Mouse (Mus musculus) heart, adult 18-20 months (tissue): ENCODE results near the gene Slc36a3. TPM values are rescaled to one million over a fixed set of nuclear protein-coding genes. Genes with fewer than 3 reads are reported as not detected.
"Not testable (repeated sequence)": the region's sequence is repeated elsewhere in the genome, so short reads cannot be mapped to it uniquely, and the experiment has no call there.

Experiments used
- DNase-seq, 2 experiments: peaks; one replicate each; pipeline ENCODE4 v3.0.0; 2021 to 2022; ENCODE audit warnings: mixed read lengths in 1 of 2
- total RNA-seq, 2 experiments: library from RNA; stranded (reverse); gene quantifications; 2 replicates each; pipeline ENCODE4 v1.2.3; 2021

Slc36a3 gene
- total RNA-seq, 2 experiments from 2014 or later, result not detected

- no peak for DNase-seq
Observed at GRCm38 (mm10) chr11:55144011-55144410, 7.5 kb downstream of the Slc36a3 start.

GRCm38 (mm10) chr11:55141502-55141901 is 10.0 kb downstream of the Slc36a3 start:
- no peak for DNase-seq

GRCm38 (mm10) chr11:55137646-55138045 is 13.9 kb downstream of the Slc36a3 start:
- DNase-seq, result no peak

- DNase-seq, result peak in 1 of 2 experiments; percentile 33
Observed at GRCm38 (mm10) chr11:55136770-55137547, 14.5 kb downstream of the Slc36a3 start.

GRCm38 (mm10) chr11:55134871-55135270 is 16.6 kb downstream of the Slc36a3 start:
- DNase-seq, result no peak

GRCm38 (mm10) chr11:55134407-55134806 is 17.1 kb downstream of the Slc36a3 start:
- no peak for DNase-seq

GRCm38 (mm10) chr11:55133204-55133603 is 18.3 kb downstream of the Slc36a3 start:
- DNase-seq, result no peak

- DNase-seq, result no peak
Observed at GRCm38 (mm10) chr11:55131946-55132345, 19.6 kb downstream of the Slc36a3 start.

GRCm38 (mm10) chr11:55131077-55131742 is 20.3 kb downstream of the Slc36a3 start:
- no peak for DNase-seq

- DNase-seq, result no peak
Observed at GRCm38 (mm10) chr11:55128411-55128810, 23.1 kb downstream of the Slc36a3 start.

- DNase-seq, result no peak
Observed at GRCm38 (mm10) chr11:55127937-55128336, 23.6 kb downstream of the Slc36a3 start.

- no peak for DNase-seq
Observed at GRCm38 (mm10) chr11:55126663-55127062, 24.8 kb downstream of the Slc36a3 start.

GRCm38 (mm10) chr11:55121430-55121829 is 30.1 kb downstream of the Slc36a3 start:
- no peak for DNase-seq

GRCm38 (mm10) chr11:55120821-55121271 is 30.7 kb downstream of the Slc36a3 start:
- DNase-seq, result no peak

- no peak for DNase-seq
Observed at GRCm38 (mm10) chr11:55120279-55120678, 31.2 kb downstream of the Slc36a3 start.

GRCm38 (mm10) chr11:55117031-55117430 is 34.5 kb downstream of the Slc36a3 start:
- no peak for DNase-seq

GRCm38 (mm10) chr11:55116004-55116403 is 35.5 kb downstream of the Slc36a3 start:
- DNase-seq, result no peak

GRCm38 (mm10) chr11:55114291-55114690 is 37.2 kb downstream of the Slc36a3 start:
- no peak for DNase-seq

GRCm38 (mm10) chr11:55113861-55114250 is 37.7 kb downstream of the Slc36a3 start:
- DNase-seq, result not testable (repeated sequence)

GRCm38 (mm10) chr11:55113209-55113860 is 38.2 kb downstream of the Slc36a3 start:
- peak; percentile 28 to 66 for DNase-seq

GRCm38 (mm10) chr11:55110566-55111169 is 40.8 kb downstream of the Slc36a3 start:
- no peak for DNase-seq

- DNase-seq, result no peak
Observed at GRCm38 (mm10) chr11:55109521-55110300, 41.8 kb downstream of the Slc36a3 start.
